Mouse (Mus musculus) heart, postnatal 25 days (tissue): Measurements from ENCODE around the gene Serpini2. TPM values are rescaled to one million over a fixed set of nuclear protein-coding genes. Genes with fewer than 3 reads are reported as not detected.

Experiments
- total RNA-seq, 2 experiments: library from RNA; stranded (reverse); gene quantifications; 2 replicates each; pipeline ENCODE4 v1.2.3; 2021

The Serpini2 gene
- total RNA-seq, 2 experiments from 2014 or later: not detected

Other genes starting within 250 kb of the Serpini2 start
- gene Zbbx, start 105.0 kb downstream of the Serpini2 start, total RNA-seq: not detected
- not detected for gene Wdr49, start 212.1 kb upstream of the Serpini2 start, total RNA-seq